Mouse (Mus musculus) forebrain, postnatal 0 days (tissue): ENCODE data around the gene 9530053A07Rik. TPM values are rescaled to one million over a fixed set of nuclear protein-coding genes. Genes with fewer than 3 reads are reported as not detected.

Experiments used
- ATAC-seq: fragments of 200-750 bp; cut with Nextera tagmentation; 2 replicates; pipeline ENCODE4 v1.8.0; 2017; ENCODE audit warnings: mild to moderate bottlenecking, moderate library complexity
- DNase-seq: peaks from one replicate; pipeline ENCODE4 v3.0.0-alpha.2; 2015
- H3K27ac ChIP-seq: fragments of 300-500 bp; sonication (generic); 2 replicates; pipeline ENCODE4 v1.5.1; 2014; ENCODE audit warnings: low read depth, mild to moderate bottlenecking, antibody characterized with exemption, low read length, moderate library complexity, mixed read lengths
- H3K27me3 ChIP-seq: fragments of 300-500 bp; sonication (generic); 2 replicates; pipeline ENCODE4 v1.6.1; 2014; ENCODE audit warnings: mild to moderate bottlenecking, low read length, mixed read lengths; ENCODE audit not compliant: insufficient read depth
- H3K36me3 ChIP-seq: fragments of 300-500 bp; sonication (generic); 2 replicates; pipeline ENCODE4 v1.6.1; 2014; ENCODE audit warnings: mild to moderate bottlenecking, moderate library complexity; ENCODE audit not compliant: insufficient read depth
- H3K4me1 ChIP-seq: fragments of 300-500 bp; sonication (generic); 2 replicates; pipeline ENCODE4 v1.6.1; 2014; ENCODE audit warnings: antibody characterized with exemption; ENCODE audit not compliant: insufficient read depth
- H3K4me2 ChIP-seq: fragments of 300-500 bp; sonication (generic); 2 replicates; pipeline ENCODE4 v1.6.1; 2014; ENCODE audit warnings: low read depth, mild to moderate bottlenecking, moderate library complexity
- H3K4me3 ChIP-seq: fragments of 300-500 bp; sonication (generic); 2 replicates; pipeline ENCODE4 v1.5.1; 2014; ENCODE audit warnings: low read depth, low read length, mixed read lengths
- H3K9ac ChIP-seq: fragments of 300-500 bp; sonication (generic); 2 replicates; pipeline ENCODE4 v1.6.1; 2014; ENCODE audit warnings: mild to moderate bottlenecking
- H3K9me3 ChIP-seq: fragments of 300-500 bp; sonication (generic); 2 replicates; pipeline ENCODE4 v1.6.1; 2016; ENCODE audit warnings: low read length
- CTCF ChIP-seq: sonication (generic); IDR thresholded peaks from 2 replicates; pipeline ENCODE4 v1.5.1; 2016; ENCODE audit warnings: antibody characterized with exemption, control low read depth, low read depth
- WGBS: fragments of 180-500 bp; shearing (Covaris S2); extraction: QIAGEN DNeasy Blood & Tissue Kit; methylation state at CpG from one replicate; pipeline ENCODE4 v1.1.7; 2014; 5-methylcytosine and 5-hydroxymethylcytosine counted together
- polyA plus RNA-seq: library from polyadenylated mRNA; unstranded; fragments of >200 nt; fragmentation: Nextera tagmentation; extraction: Ambion mirVana; gene quantifications from 2 replicates; pipeline ENCODE4 v1.2.1, GENCODE M21; 2015
- total RNA-seq: library from RNA; depleted of rRNA; stranded (reverse); fragments of >200 nt; gene quantifications from 2 replicates; pipeline ENCODE4 v1.2.3, GENCODE M21; 2014

9530053A07Rik gene
- total and polyA plus RNA-seq, 2 experiments from 2014 or later, result 0.08 to 0.19 TPM

- WGBS, result 74% methylated on average over 6 of the region's 6 CpGs
- no peak overlapping the region for H3K27ac ChIP-seq
- H3K27me3 ChIP-seq, result no peaks in the 10 kb centered on the region
- H3K9me3 ChIP-seq, result no peaks in the 10 kb centered on the region
- TF ChIP-seq CTCF, result no peak
- no peak overlapping the region for H3K9ac ChIP-seq
- no peak overlapping the region for H3K4me2 ChIP-seq
- no peak overlapping the region for H3K4me3 ChIP-seq
- DNase-seq, result no peak
- no peaks in the 10 kb centered on the region for H3K36me3 ChIP-seq
- ATAC-seq, result no peak
- no peaks in the 10 kb centered on the region for H3K4me1 ChIP-seq
Measured at GRCm38 (mm10) chr7:28159292-28159691, 30.0 kb downstream of the 9530053A07Rik start.

GRCm38 (mm10) chr7:28159893-28160292 lies 30.6 kb downstream of the 9530053A07Rik start:
- H3K27ac ChIP-seq, result no peak overlapping the region
- H3K4me1 ChIP-seq, result no peaks in the 10 kb centered on the region
- no peak for DNase-seq
- no peak overlapping the region for H3K4me2 ChIP-seq
- H3K9ac ChIP-seq, result no peak overlapping the region
- H3K4me3 ChIP-seq, result no peak overlapping the region
- TF ChIP-seq CTCF, result no peak
- 77% methylated on average over 3 of the region's 3 CpGs for WGBS
- H3K9me3 ChIP-seq, result no peaks in the 10 kb centered on the region
- ATAC-seq, result no peak
- no peaks in the 10 kb centered on the region for H3K27me3 ChIP-seq
- no peaks in the 10 kb centered on the region for H3K36me3 ChIP-seq

GRCm38 (mm10) chr7:28161163-28161749 lies 32.0 kb downstream of the 9530053A07Rik start:
- Histone ChIP-seq H3K9ac (no peak overlapping the region), H3K9me3 (no peaks in the 10 kb centered on the region), H3K4me2 (no peak overlapping the region), H3K27me3 (no peaks in the 10 kb centered on the region), H3K4me3 (no peak overlapping the region), H3K27ac (no peak overlapping the region), H3K4me1 (no peaks in the 10 kb centered on the region), H3K36me3 (no peaks in the 10 kb centered on the region)
- 48% methylated on average over 9 of the region's 9 CpGs for WGBS
- DNase-seq (no peak), ATAC-seq (no peak)
- no peak for TF ChIP-seq CTCF

GRCm38 (mm10) chr7:28165406-28165805 lies 36.1 kb downstream of the 9530053A07Rik start:
- no peaks in the 10 kb centered on the region for H3K36me3 ChIP-seq
- no peaks in the 10 kb centered on the region for H3K27me3 ChIP-seq
- H3K27ac ChIP-seq, result no peak overlapping the region
- H3K9ac ChIP-seq, result no peak overlapping the region
- H3K4me3 ChIP-seq, result no peak overlapping the region
- WGBS, result 85% methylated on average over 6 of the region's 6 CpGs
- no peak overlapping the region for H3K4me2 ChIP-seq
- ATAC-seq (no peak), DNase-seq (no peak)
- H3K9me3 ChIP-seq, result no peaks in the 10 kb centered on the region
- TF ChIP-seq CTCF, result 0 out of 2 replicates have a peak, but pooled peaks have one; percentile 14
- H3K4me1 ChIP-seq, result peaks cover 11% of the 10 kb centered on the region

- Histone ChIP-seq H3K4me3 (peak overlapping the region; percentile 73), H3K27ac (peak overlapping the region; percentile 72), H3K9ac (peak overlapping the region; percentile 51), H3K27me3 (no peaks in the 10 kb centered on the region), H3K9me3 (no peaks in the 10 kb centered on the region), H3K36me3 (no peaks in the 10 kb centered on the region), H3K4me2 (peak overlapping the region; percentile 88), H3K4me1 (peaks cover 19% of the 10 kb centered on the region)
- TF ChIP-seq CTCF, result peak; percentile 81
- DNase-seq (peak; percentile 70), ATAC-seq (peak; percentile 16; the same call in 1 of the 2 replicates)
- WGBS, result 9% methylated on average over 9 of the region's 9 CpGs
Measured at GRCm38 (mm10) chr7:28168320-28169115, 39.3 kb downstream of the 9530053A07Rik start.

- Histone ChIP-seq H3K9me3 (no peaks in the 10 kb centered on the region), H3K4me3 (peak within 1 kb of the TSS; percentile 73), H3K4me2 (peak within 1 kb of the TSS; percentile 88), H3K27me3 (no peaks in the 10 kb centered on the region), H3K4me1 (peaks cover 19% of the 10 kb centered on the region), H3K27ac (peak within 1 kb of the TSS; percentile 81), H3K9ac (peak within 1 kb of the TSS; percentile 67), H3K36me3 (no peaks in the 10 kb centered on the region)
- WGBS, result 3% methylated on average over 79 of the region's 80 CpGs
- no peak for TF ChIP-seq CTCF
- ATAC-seq (peak; percentile 98), DNase-seq (peak; percentile 97)
Measured at GRCm38 (mm10) chr7:28169489-28170422, 40.5 kb downstream of the 9530053A07Rik start, which contains the start of gene Fbl. Gene Fbl, plus strand, starts transcription at chr7:28169710.
